Mouse (Mus musculus): ENCODE measurements around the gene Rfx7. TPM values are rescaled to one million over a fixed set of nuclear protein-coding genes. Genes with fewer than 3 reads are reported as not detected.
"Not testable (repeated sequence)": the region's sequence is repeated elsewhere in the genome, so short reads cannot be mapped to it uniquely, and the experiment has no call there.

The Rfx7 gene
- polyA plus RNA-seq, 1 experiment, result 20.2 TPM

DNA sequence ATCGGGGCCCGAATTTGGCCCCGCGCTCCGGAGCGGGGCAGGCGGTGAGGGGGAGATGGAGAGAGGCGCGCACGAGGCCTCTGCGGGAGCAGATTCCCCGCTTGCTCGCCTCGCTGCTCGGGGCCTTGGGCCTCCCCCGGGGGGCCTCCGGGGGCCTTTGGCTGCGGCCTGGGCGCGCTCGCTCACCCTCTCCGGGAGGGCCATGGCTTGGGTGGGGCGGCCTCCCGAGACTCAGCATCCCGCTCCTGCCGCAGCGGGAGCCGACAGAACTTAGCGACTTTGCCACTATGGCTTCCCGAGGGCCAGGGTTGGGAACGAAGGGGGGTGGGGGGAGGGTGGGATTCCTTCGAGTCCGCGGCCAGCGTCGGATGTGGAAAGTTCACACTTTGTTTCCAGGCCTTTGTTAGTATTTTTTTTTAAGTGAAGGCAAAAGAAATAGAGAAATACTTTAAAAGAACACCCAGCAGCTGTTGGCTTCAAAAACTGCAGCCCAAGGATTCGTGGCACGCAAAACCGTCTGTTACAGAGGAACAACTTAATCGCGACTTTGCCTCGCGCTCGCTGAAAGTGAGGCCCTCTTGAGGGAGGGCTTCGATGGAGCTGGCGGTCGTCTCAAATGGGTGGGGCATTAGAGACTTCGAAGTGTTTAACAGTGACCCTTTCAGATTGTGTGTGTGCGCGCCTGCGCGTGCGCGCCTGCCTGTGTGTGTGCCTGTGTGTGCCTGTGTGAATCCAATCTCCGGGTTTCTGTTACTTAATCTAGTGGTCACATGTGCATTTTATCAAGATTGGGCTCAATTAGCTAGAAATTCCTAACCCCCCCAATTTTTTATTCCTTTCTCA lies 130.9 kb downstream of the Rfx7 start:
- Histone ChIP-seq H3K27ac (ENCODE audit: insufficient read depth, low read length) (peak overlapping the region; percentile 82), H3K4me1 (ENCODE audit: control insufficient read depth, insufficient read depth, low read length) (no peaks in the 10 kb centered on the region; the same call in 1 of the 2 replicates), H3K27me3 (ENCODE audit: control insufficient read depth, insufficient read depth, low read length) (no peaks in the 10 kb centered on the region), H3K4me3 (replicated peaks; ENCODE audit: insufficient read depth, low read depth, low read length) (peak overlapping the region; percentile 87)
- DNase-seq, result peak; percentile 73 to 77
- TF ChIP-seq CTCF (IDR thresholded peaks at IDR 0.05; ENCODE audit: borderline replicate concordance, insufficient read depth, low read depth, low read length) (no peak), POLR2A (IDR thresholded peaks at IDR 0.05; ENCODE audit: borderline replicate concordance, insufficient read depth, low read length) (0 out of 2 replicates have a peak, but pooled peaks have one; percentile 26)
- under 1% methylated on average over 55 of the region's 55 CpGs for WGBS

DNA sequence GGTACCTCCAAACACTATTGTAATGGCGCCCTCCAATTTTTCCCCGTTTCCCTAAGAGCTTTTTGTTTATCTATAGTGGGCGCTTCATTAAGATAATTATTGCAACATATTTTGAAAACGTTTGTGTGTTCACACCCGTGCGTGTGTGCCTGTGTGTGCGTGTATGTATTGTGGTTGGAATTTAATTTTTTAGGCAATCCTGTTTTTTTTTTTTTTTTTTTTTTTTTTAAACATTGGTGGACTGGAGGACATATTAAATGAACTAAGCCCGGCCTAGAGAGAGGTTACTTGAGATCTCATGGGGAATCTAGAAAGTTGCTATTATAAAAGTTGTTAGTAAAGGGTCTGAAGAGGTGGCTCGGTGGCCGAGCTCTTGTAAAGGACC lies 131.5 kb downstream of the Rfx7 start:
- peak overlapping the region; percentile 42 for H3K4me3 ChIP-seq (replicated peaks; ENCODE audit: insufficient read depth, low read depth, low read length)
- no peak for TF ChIP-seq CTCF (IDR thresholded peaks at IDR 0.05; ENCODE audit: borderline replicate concordance, insufficient read depth, low read depth, low read length)
- no peak for TF ChIP-seq POLR2A (IDR thresholded peaks at IDR 0.05; ENCODE audit: borderline replicate concordance, insufficient read depth, low read length)
- H3K27me3 ChIP-seq (ENCODE audit: control insufficient read depth, insufficient read depth, low read length), result no peaks in the 10 kb centered on the region
- H3K4me1 ChIP-seq (ENCODE audit: control insufficient read depth, insufficient read depth, low read length), result no peaks in the 10 kb centered on the region; the same call in 1 of the 2 replicates
- DNase-seq, result no peak
- H3K27ac ChIP-seq (ENCODE audit: insufficient read depth, low read length), result no peak overlapping the region; the same call in 1 of the 2 replicates
- WGBS, result 7% methylated on average over 10 of the region's 10 CpGs

DNA sequence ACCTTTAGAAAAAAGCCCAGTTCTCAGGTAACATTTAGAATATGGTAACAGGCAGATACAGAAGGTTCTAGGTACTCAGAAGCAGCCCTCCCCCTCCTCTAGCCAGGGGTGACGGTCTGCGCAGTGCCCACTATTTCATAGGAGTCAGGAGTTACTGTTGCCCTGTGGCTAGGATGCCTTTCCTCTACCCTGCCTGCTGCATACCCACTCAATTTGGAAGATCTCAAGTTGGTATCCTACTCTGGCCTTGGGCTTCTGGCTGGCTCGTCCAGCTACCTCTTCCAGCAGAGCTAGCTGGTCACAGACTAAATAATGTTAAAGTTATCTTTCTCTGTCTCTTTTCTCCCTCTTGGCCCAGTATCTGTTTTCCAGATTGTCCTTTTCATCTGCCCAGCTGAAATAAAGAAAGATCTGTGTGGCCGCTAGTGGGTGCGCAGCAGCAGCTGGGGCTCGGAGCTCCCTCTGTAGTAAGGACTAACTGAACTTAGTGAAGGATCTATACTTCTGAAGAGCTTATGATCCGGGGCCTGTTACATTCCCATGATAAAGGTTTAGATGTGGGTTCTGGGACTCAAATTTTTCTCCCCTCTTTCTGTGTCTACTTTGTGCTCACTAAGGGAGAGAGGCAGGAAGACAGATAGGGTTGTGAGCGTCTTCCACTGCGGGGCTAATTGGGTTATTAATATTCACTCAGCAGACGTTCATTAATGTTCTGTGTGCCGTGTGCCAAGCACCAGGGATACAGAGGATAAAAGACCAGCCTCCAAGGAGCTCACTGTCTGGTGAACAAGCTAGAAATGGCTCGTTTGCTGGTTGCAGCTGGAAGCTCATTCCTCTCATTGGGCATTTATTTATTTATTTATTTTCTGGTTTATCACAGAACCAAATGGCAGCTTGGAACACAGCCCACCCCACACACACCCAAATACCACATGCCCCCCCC lies 132.6 kb downstream of the Rfx7 start:
- WGBS, result 21% methylated on average over 12 of the region's 12 CpGs

DNA sequence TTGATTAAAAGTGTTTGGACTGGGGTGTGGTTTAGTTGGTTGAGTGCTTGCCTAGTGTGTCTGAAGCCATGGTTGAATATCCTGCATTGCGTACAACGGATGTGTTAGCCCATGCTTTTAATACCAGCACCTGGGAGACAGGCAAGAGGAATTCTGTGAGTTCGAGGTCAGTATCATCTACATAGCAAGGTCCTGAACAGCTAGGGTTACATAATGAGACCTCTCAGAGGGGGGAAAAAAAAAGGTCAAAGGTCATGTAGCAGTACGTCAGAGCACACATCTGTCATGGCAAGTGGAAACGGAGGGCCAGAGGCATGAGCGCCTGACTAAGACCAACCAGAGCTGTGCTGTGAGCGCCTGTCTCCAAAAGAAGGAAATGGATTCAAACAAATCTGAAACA lies 133.5 kb downstream of the Rfx7 start:
- H3K27me3 ChIP-seq (ENCODE audit: control insufficient read depth, insufficient read depth, low read length), result no peaks in the 10 kb centered on the region
- 49% methylated on average over 7 of the region's 7 CpGs for WGBS
- no peak overlapping the region for H3K27ac ChIP-seq (ENCODE audit: insufficient read depth, low read length)
- no peak overlapping the region for H3K4me3 ChIP-seq (replicated peaks; ENCODE audit: insufficient read depth, low read depth, low read length)
- no peak for DNase-seq
- no peaks in the 10 kb centered on the region; the same call in 1 of the 2 replicates for H3K4me1 ChIP-seq (ENCODE audit: control insufficient read depth, insufficient read depth, low read length)
- TF ChIP-seq CTCF (IDR thresholded peaks at IDR 0.05; ENCODE audit: borderline replicate concordance, insufficient read depth, low read depth, low read length), result no peak
- TF ChIP-seq POLR2A (IDR thresholded peaks at IDR 0.05; ENCODE audit: borderline replicate concordance, insufficient read depth, low read length), result no peak

More for the DNA sequence above, 132.6 kb downstream of the Rfx7 start:
- Histone ChIP-seq H3K4me3 (replicated peaks; ENCODE audit: insufficient read depth, low read depth, low read length) (peak overlapping the region; percentile 31), H3K4me1 (ENCODE audit: control insufficient read depth, insufficient read depth, low read length) (no peaks in the 10 kb centered on the region; the same call in 1 of the 2 replicates), H3K27me3 (ENCODE audit: control insufficient read depth, insufficient read depth, low read length) (no peaks in the 10 kb centered on the region), H3K27ac (ENCODE audit: insufficient read depth, low read length) (no peak overlapping the region)
- no peak for DNase-seq
- TF ChIP-seq POLR2A (IDR thresholded peaks at IDR 0.05; ENCODE audit: borderline replicate concordance, insufficient read depth, low read length), result no peak
- TF ChIP-seq CTCF (IDR thresholded peaks at IDR 0.05; ENCODE audit: borderline replicate concordance, insufficient read depth, low read depth, low read length), result no peak

DNA sequence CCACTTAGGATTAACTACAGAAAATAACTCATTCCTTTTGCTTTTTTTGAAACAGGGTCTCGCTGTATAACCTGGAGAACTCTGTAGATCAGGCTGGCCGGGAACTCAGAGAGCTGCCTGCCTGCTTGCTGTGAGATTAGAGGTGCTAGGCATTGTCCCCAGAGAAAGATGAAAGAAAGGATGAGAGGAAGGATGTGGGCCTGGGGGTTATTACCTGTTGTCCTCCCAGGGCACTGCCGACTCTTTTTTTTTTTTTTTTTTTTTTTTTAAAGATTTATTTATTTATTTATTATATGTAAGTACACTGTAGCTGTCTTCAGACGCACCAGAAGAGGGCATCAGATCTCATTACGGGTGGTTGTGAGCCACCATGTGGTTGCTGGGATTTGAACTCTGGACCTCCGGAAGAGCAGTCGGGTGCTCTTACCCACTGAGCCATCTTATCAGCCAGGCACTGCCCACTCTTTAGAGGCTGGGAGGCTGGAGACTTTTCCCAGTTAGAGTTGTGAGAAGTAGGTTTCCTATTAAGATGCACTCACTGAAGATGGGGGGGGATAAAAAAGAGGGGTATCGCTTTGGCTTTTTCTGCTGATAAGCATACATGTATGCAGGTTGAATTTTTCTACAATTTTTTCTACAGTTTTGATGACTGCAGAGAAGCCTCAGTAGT lies 134.4 kb downstream of the Rfx7 start:
- WGBS, result 76% methylated on average over 7 of the region's 8 CpGs
- not testable (repeated sequence) for H3K27me3 ChIP-seq (ENCODE audit: control insufficient read depth, insufficient read depth, low read length); H3K27ac ChIP-seq (ENCODE audit: insufficient read depth, low read length); H3K4me1 ChIP-seq (ENCODE audit: control insufficient read depth, insufficient read depth, low read length); H3K4me3 ChIP-seq (replicated peaks; ENCODE audit: insufficient read depth, low read depth, low read length); DNase-seq

DNA sequence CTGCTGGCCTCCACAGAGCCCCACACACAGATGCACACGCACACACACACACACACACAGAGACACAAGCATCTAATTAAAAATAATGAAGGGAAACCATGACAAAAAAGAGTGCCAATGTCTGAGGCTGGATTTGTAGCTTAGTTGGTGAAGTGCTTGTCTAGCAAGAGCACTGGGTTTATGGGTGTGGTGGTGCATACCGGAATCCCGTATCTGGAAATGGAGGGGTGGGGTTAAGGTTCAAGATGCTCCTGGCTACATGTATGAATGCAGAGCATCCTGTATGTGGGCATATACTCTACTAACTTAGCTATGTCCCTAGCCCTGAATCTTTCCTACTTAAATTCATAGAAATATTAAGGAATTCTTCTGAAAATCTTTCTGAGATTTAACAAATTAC lies 135.1 kb downstream of the Rfx7 start:
- 69% methylated on average over 3 of the region's 3 CpGs for WGBS
- H3K4me1 ChIP-seq (ENCODE audit: control insufficient read depth, insufficient read depth, low read length), result no peaks in the 10 kb centered on the region; the same call in 1 of the 2 replicates
- H3K27ac ChIP-seq (ENCODE audit: insufficient read depth, low read length), result no peak overlapping the region
- no peaks in the 10 kb centered on the region for H3K27me3 ChIP-seq (ENCODE audit: control insufficient read depth, insufficient read depth, low read length)
- DNase-seq, result no peak
- no peak overlapping the region for H3K4me3 ChIP-seq (replicated peaks; ENCODE audit: insufficient read depth, low read depth, low read length)
- TF ChIP-seq POLR2A (IDR thresholded peaks at IDR 0.05; ENCODE audit: borderline replicate concordance, insufficient read depth, low read length) (no peak), CTCF (IDR thresholded peaks at IDR 0.05; ENCODE audit: borderline replicate concordance, insufficient read depth, low read depth, low read length) (no peak)

DNA sequence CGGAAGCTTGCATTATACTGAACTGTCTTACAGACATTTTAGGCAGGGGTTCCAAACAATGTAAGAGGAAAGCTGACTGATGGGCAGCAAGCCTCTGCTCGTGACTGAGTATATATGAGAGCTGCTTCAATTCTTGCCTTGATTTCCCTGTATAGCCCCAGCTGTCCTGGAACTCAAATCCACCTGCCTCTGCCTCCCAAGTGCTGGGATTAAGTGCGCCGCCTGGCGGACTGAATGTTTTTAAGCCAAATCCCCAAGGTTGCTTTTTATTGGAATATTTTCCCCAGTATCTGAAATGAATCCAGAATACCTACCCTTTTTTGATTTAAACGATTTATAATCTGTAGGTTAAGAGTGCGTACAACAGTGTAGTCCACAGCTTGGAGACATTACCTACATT lies 137.3 kb downstream of the Rfx7 start:
- no peak overlapping the region for H3K27ac ChIP-seq (ENCODE audit: insufficient read depth, low read length)
- no peak for DNase-seq
- no peaks in the 10 kb centered on the region; the same call in 1 of the 2 replicates for H3K4me1 ChIP-seq (ENCODE audit: control insufficient read depth, insufficient read depth, low read length)
- no peak overlapping the region for H3K4me3 ChIP-seq (replicated peaks; ENCODE audit: insufficient read depth, low read depth, low read length)
- peak; percentile 11; the same call in 1 of the 2 replicates for TF ChIP-seq CTCF (IDR thresholded peaks at IDR 0.05; ENCODE audit: borderline replicate concordance, insufficient read depth, low read depth, low read length)
- TF ChIP-seq POLR2A (IDR thresholded peaks at IDR 0.05; ENCODE audit: borderline replicate concordance, insufficient read depth, low read length), result no peak
- 71% methylated on average over 7 of the region's 7 CpGs for WGBS
- no peaks in the 10 kb centered on the region for H3K27me3 ChIP-seq (ENCODE audit: control insufficient read depth, insufficient read depth, low read length)
